Mouse (Mus musculus) hindbrain, embryonic 11.5 days (tissue): ENCODE data around the gene Tmem229a. TPM values are rescaled to one million over a fixed set of nuclear protein-coding genes. Genes with fewer than 3 reads are reported as not detected.
A peak's percentile ranks its signal among the peaks of the same experiment; 100 is the strongest.

Experiments used
- ATAC-seq: fragments of 200-750 bp; cut with Nextera tagmentation; 2 replicates; pipeline ENCODE4 v1.8.0; 2017; ENCODE audit warnings: mild to moderate bottlenecking, moderate TSS enrichment, moderate library complexity; ENCODE audit not compliant: low FRiP score
- DNase-seq: peaks from one replicate; pipeline ENCODE4 v3.0.0-alpha.2; 2015; ENCODE audit warnings: low spot score
- H3K27ac ChIP-seq: fragments of 300-500 bp; sonication (generic); 2 replicates; pipeline ENCODE4 v1.5.1; 2014; ENCODE audit warnings: mild to moderate bottlenecking, low read depth, low read length
- H3K27me3 ChIP-seq: fragments of 300-500 bp; sonication (generic); 2 replicates; pipeline ENCODE4 v1.6.1; 2014; ENCODE audit warnings: mild to moderate bottlenecking, low read length, moderate library complexity, mixed read lengths; ENCODE audit not compliant: control insufficient read depth, insufficient read depth
- H3K36me3 ChIP-seq: fragments of 300-500 bp; sonication (generic); 2 replicates; pipeline ENCODE4 v1.6.1; 2014; ENCODE audit warnings: mild to moderate bottlenecking, low read length, moderate library complexity, mixed read lengths; ENCODE audit not compliant: control insufficient read depth, insufficient read depth
- H3K4me1 ChIP-seq: fragments of 300-500 bp; sonication (generic); replicated peaks from 2 replicates; pipeline ENCODE4 v1.6.1; 2014; ENCODE audit warnings: low read length, mixed read lengths; ENCODE audit not compliant: control insufficient read depth, insufficient read depth
- H3K4me2 ChIP-seq: fragments of 300-500 bp; sonication (generic); replicated peaks from 2 replicates; pipeline ENCODE4 v1.6.1; 2014; ENCODE audit warnings: mild to moderate bottlenecking, low read depth, low read length
- H3K4me3 ChIP-seq: fragments of 300-500 bp; sonication (generic); 2 replicates; pipeline ENCODE4 v1.5.1; 2014; ENCODE audit warnings: low read depth, low read length
- H3K9ac ChIP-seq: fragments of 300-500 bp; sonication (generic); 2 replicates; pipeline ENCODE4 v1.6.1; 2014; ENCODE audit warnings: low read depth, low read length
- H3K9me3 ChIP-seq: fragments of 300-500 bp; sonication (generic); 2 replicates; pipeline ENCODE4 v1.6.1; 2016; ENCODE audit warnings: low read length; ENCODE audit not compliant: control insufficient read depth
- WGBS: fragments of 180-500 bp; shearing (Covaris S2); extraction: QIAGEN DNeasy Blood & Tissue Kit; methylation state at CpG from one replicate; pipeline ENCODE4 v1.1.7; 2014; 5-methylcytosine and 5-hydroxymethylcytosine counted together
- polyA plus RNA-seq: library from polyadenylated mRNA; unstranded; fragments of >200 nt; fragmentation: Nextera tagmentation; extraction: Ambion mirVana; gene quantifications from 2 replicates; pipeline ENCODE4 v1.2.1, GENCODE M21; 2014

Gene Tmem229a
- 1.1 and 1.6 TPM in 2 replicates for polyA plus RNA-seq

DNA sequence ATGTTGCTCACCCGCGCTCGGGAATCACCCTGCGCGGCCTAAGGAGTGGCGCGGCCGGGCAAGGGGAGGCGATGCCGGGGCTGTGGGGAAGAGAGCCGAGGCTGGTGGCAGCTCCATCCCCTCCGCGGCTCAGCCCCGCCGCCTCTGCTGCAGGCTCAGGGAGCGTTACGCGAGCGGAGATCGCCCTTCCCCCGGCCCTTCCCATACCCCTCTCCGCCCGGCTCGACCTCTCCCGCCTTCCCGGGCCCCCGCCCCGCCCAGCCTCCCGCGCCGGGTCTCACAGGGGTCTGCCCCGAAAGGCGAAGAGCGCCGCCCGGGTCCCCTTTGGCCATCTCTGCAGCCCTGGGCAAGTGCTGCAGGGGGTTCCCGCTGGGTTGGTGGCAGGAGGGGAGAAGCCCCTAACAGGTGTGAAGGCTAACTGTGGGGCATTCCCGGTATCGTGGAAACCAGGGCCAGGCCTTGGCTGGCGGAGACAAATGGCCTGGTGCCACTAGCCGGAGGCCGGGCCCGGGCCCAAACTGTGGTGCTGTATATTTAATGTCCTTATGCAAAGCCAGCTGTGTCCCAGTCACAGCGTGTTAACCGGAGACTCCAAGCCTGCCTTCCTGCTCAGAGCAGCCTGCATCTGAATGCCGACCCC, at the start of gene Tmem229a:
TSS of gene Tmem229a (minus strand) at position 352 of the 640 bp plus-strand sequence.
- Histone ChIP-seq H3K27me3 (no peaks in the 10 kb centered on the region; the same call in 1 of the 2 replicates), H3K27ac (peak within 1 kb of the TSS; percentile 76), H3K36me3 (no peaks in the 10 kb centered on the region), H3K9me3 (no peaks in the 10 kb centered on the region), H3K4me2 (peak within 1 kb of the TSS; percentile 93), H3K4me1 (no peaks in the 10 kb centered on the region), H3K4me3 (peak within 1 kb of the TSS; percentile 64), H3K9ac (peak within 1 kb of the TSS; percentile 76)
- ATAC-seq (peak; percentile 91), DNase-seq (peak; percentile 76)
- under 1% methylated on average over 25 of the region's 46 CpGs for WGBS

GRCm38 (mm10) chr6:24993754-24994153, 37.7 kb upstream of the Tmem229a start:
- H3K36me3 ChIP-seq, result no peaks in the 10 kb centered on the region
- no peaks in the 10 kb centered on the region for H3K4me1 ChIP-seq
- 64% methylated on average over 2 of the region's 2 CpGs for WGBS
- no peak overlapping the region for H3K9ac ChIP-seq
- H3K27ac ChIP-seq, result no peak overlapping the region
- no peak overlapping the region for H3K4me3 ChIP-seq
- H3K27me3 ChIP-seq, result no peaks in the 10 kb centered on the region
- DNase-seq (no peak), ATAC-seq (no peak)
- no peaks in the 10 kb centered on the region for H3K9me3 ChIP-seq
- no peak overlapping the region for H3K4me2 ChIP-seq

- Histone ChIP-seq H3K9me3 (no peaks in the 10 kb centered on the region), H3K4me1 (no peaks in the 10 kb centered on the region), H3K27me3 (no peaks in the 10 kb centered on the region), H3K4me2 (no peak overlapping the region), H3K4me3 (no peak overlapping the region), H3K9ac (no peak overlapping the region), H3K27ac (no peak overlapping the region), H3K36me3 (no peaks in the 10 kb centered on the region)
- DNase-seq (no peak), ATAC-seq (no peak)
Measured at GRCm38 (mm10) chr6:24989836-24990235, 33.7 kb upstream of the Tmem229a start.

- H3K4me1 ChIP-seq, result no peaks in the 10 kb centered on the region
- no peaks in the 10 kb centered on the region for H3K9me3 ChIP-seq
- no peak overlapping the region for H3K4me2 ChIP-seq
- DNase-seq, result no peak
- H3K9ac ChIP-seq, result no peak overlapping the region
- ATAC-seq, result no peak
- 71% methylated on average over 2 of the region's 2 CpGs for WGBS
- no peaks in the 10 kb centered on the region for H3K36me3 ChIP-seq
- H3K27me3 ChIP-seq, result no peaks in the 10 kb centered on the region
- no peak overlapping the region for H3K4me3 ChIP-seq
- no peak overlapping the region for H3K27ac ChIP-seq
Measured at GRCm38 (mm10) chr6:24976176-24976575, 20.1 kb upstream of the Tmem229a start.

GRCm38 (mm10) chr6:24968471-24969223, 12.6 kb upstream of the Tmem229a start:
- DNase-seq, result no peak
- no peak overlapping the region for H3K9ac ChIP-seq
- WGBS, result 88% methylated on average over 3 of the region's 3 CpGs
- no peaks in the 10 kb centered on the region for H3K27me3 ChIP-seq
- no peak overlapping the region for H3K4me3 ChIP-seq
- no peaks in the 10 kb centered on the region for H3K9me3 ChIP-seq
- no peak overlapping the region for H3K4me2 ChIP-seq
- ATAC-seq, result no peak
- no peaks in the 10 kb centered on the region for H3K4me1 ChIP-seq
- no peak overlapping the region for H3K27ac ChIP-seq
- H3K36me3 ChIP-seq, result no peaks in the 10 kb centered on the region

- no peak for ATAC-seq
- Histone ChIP-seq H3K9me3 (no peaks in the 10 kb centered on the region), H3K4me2 (no peak overlapping the region), H3K27me3 (no peaks in the 10 kb centered on the region), H3K27ac (no peak overlapping the region), H3K9ac (no peak overlapping the region), H3K4me3 (no peak overlapping the region), H3K36me3 (no peaks in the 10 kb centered on the region), H3K4me1 (no peaks in the 10 kb centered on the region)
- WGBS, result 93% methylated on average over 7 of the region's 7 CpGs
- DNase-seq, result no peak
Measured at GRCm38 (mm10) chr6:24967726-24968125, 11.6 kb upstream of the Tmem229a start.

DNA sequence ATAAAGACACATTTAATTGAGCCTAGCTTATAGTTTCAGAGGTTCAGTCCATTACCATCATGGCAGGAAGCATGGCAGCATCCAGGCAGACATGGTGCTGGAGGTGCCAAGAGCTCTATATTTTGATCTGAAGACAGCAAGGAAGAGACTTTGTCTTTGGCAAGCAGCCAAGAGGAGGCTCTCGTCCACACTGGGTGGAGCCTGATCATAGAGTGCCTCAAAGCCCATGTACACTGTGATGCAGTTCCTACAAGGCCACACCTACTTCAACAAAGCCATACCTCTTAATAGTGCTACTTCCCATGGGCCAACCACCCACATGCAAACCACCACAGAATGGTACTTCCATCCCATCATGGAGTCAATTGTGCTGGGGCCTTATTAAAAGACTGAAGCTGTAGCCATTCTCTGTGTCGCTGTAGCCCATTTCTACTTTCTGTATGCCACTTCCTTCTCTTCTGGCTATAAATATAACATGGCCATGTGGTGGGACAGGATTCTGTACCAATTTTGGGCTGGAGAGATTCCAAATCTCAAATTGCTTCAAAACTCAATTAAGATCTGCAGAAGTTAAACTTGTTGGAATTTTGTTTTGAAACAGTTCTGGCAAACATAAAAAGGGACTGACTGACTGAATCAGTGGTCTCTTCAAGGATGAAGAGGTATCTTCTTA, 10.0 kb upstream of the Tmem229a start:
- WGBS, result 88% methylated on average over 2 of the region's 2 CpGs
- DNase-seq (no peak), ATAC-seq (no peak)
- H3K27me3 ChIP-seq, result no peaks in the 10 kb centered on the region
- H3K4me2 ChIP-seq, result no peak overlapping the region
- H3K27ac ChIP-seq, result no peak overlapping the region
- H3K9me3 ChIP-seq, result no peaks in the 10 kb centered on the region
- H3K4me1 ChIP-seq, result no peaks in the 10 kb centered on the region
- H3K4me3 ChIP-seq, result no peak overlapping the region
- H3K9ac ChIP-seq, result no peak overlapping the region
- no peaks in the 10 kb centered on the region for H3K36me3 ChIP-seq

DNA sequence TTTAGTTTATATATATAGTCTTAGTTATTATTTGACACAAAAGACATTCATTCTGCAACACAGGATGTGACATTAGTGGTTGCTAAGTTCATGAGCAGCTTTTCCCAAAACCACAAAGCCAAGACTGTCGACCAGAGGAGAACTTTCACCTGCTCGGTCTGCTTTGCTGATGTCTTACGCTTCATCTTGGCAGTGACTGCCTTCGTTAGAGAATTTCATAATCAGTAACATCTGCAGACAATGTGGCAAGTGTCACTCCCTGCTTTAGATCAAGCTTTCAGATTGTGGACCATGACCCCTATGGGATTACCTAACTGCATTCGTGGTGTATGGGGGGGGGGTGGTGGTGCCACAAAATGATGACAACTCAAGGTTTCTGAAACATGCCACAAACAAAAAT, 7.7 kb upstream of the Tmem229a start:
- Histone ChIP-seq H3K4me2 (no peak overlapping the region), H3K4me3 (no peak overlapping the region), H3K9me3 (no peaks in the 10 kb centered on the region), H3K9ac (no peak overlapping the region), H3K36me3 (no peaks in the 10 kb centered on the region), H3K27me3 (no peaks in the 10 kb centered on the region), H3K4me1 (no peaks in the 10 kb centered on the region), H3K27ac (no peak overlapping the region)
- DNase-seq (no peak), ATAC-seq (no peak)
- WGBS, result 85% methylated on average over 5 of the region's 5 CpGs
